Mouse (Mus musculus) ES-E14 (cell line): ENCODE measurements at regions not wholly inside any gene's neighbourhood (a gene's known extent, or its start where the extent isn't known, plus 50 kb on each side); places are given as distances from the start of the nearest gene placed in this dataset.

Experiments
- DNase-seq: peaks from one replicate; pipeline ENCODE4 v3.0.0-alpha.2; 2013; ENCODE audit warnings: low read depth, low spot score
- H3K27ac ChIP-seq: 2 replicates; pipeline ENCODE4 v1.5.1; 2012; ENCODE audit warnings: low read depth, mild to moderate bottlenecking, low read length, moderate library complexity, mixed read lengths; ENCODE audit not compliant: poor library complexity, insufficient read depth, severe bottlenecking
- H3K36me3 ChIP-seq: 2 replicates; pipeline ENCODE4 v1.6.1; 2012; ENCODE audit warnings: mild to moderate bottlenecking, low read length, moderate library complexity, mixed read lengths; ENCODE audit not compliant: control insufficient read depth, poor library complexity, insufficient read depth, severe bottlenecking
- H3K4me1 ChIP-seq, 2 experiments: fragments of 150-350 bp in 1 of 2; sonication (generic) in 1 of 2; 2 replicates each; pipeline ENCODE4 v1.6.1; 2012; ENCODE audit warnings: low read length in 2 of 2, mild to moderate bottlenecking in 1 of 2, mixed read lengths in 1 of 2; ENCODE audit not compliant: control insufficient read depth in 2 of 2, insufficient read depth in 2 of 2, poor library complexity in 1 of 2
- H3K4me3 ChIP-seq, 2 experiments: fragments of 150-350 bp in 1 of 2; sonication (generic) in 1 of 2; 2 replicates each; pipeline ENCODE4 v1.5.1; 2012; ENCODE audit warnings: low read length in 2 of 2, low read depth in 1 of 2, mild to moderate bottlenecking in 1 of 2, mixed read lengths in 1 of 2; ENCODE audit not compliant: insufficient read depth in 1 of 2, poor library complexity in 1 of 2, severe bottlenecking in 1 of 2
- H3K9ac ChIP-seq: 2 replicates; pipeline ENCODE4 v1.6.1; 2012; ENCODE audit warnings: low read depth, mild to moderate bottlenecking, low read length, mixed read lengths; ENCODE audit not compliant: poor library complexity, insufficient read depth, severe bottlenecking
- H3K9me3 ChIP-seq: fragments of 150-350 bp; sonication (generic); 2 replicates; pipeline ENCODE4 v1.6.1; 2012; ENCODE audit warnings: low read depth, mild to moderate bottlenecking, low read length; ENCODE audit not compliant: control insufficient read depth, insufficient read depth
- CHD2 ChIP-seq: IDR thresholded peaks from 2 replicates; pipeline ENCODE4 v1.6.1; 2014; ENCODE audit warnings: mild to moderate bottlenecking, low read depth, low read length, inconsistent platforms
- HCFC1 ChIP-seq: IDR thresholded peaks from 2 replicates; pipeline ENCODE4 v1.6.1; 2012; ENCODE audit warnings: low read length, inconsistent platforms, borderline replicate concordance; ENCODE audit not compliant: insufficient read depth
- MAFK ChIP-seq: IDR thresholded peaks from 2 replicates; pipeline ENCODE4 v1.6.1; 2014; ENCODE audit warnings: mild to moderate bottlenecking, low read depth, low read length, inconsistent platforms; ENCODE audit not compliant: insufficient read depth
- ZC3H11A ChIP-seq: IDR thresholded peaks from 2 replicates; pipeline ENCODE4 v1.6.1; 2012; ENCODE audit warnings: low read depth, mild to moderate bottlenecking, inconsistent platforms, low read length, borderline replicate concordance
- ZNF384 ChIP-seq: IDR thresholded peaks from 2 replicates; pipeline ENCODE4 v1.6.1; 2012; ENCODE audit warnings: low read depth, low read length, inconsistent platforms
- in situ Hi-C, 2 experiments: fragments of 600-800 bp; cut with MboI; formaldehyde crosslinking; loops; one replicate each; pipeline ENCODE4 v1.15.1; 2025; ENCODE audit warnings: low sequenced_read_pairs in 2 of 2, inconsistent platforms in 1 of 2; ENCODE audit not compliant: unreplicated experiment in 2 of 2

DNA sequence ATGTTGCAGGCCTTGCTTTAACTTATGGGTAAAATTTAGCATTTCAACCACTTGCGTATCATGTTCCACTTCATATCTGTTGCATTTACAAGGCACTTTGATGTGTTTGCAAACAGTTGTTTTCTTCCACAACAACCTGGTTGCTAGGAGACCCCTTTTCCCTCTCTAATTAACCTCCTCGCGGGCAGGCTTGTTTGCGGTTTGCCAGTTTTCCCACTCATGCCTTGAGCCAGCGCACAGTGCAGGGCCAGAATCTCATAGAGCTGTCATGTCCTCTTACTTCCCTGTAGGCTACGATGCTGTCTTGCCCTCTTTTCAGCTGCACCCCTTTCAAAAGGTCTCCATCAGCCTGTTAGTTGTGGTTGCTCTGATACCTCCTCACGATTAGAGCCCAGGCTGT is 199.3 kb downstream of the Tgfb2 start:
- no peak for DNase-seq
- H3K36me3 ChIP-seq: no peaks in the 10 kb centered on the region
- TF ChIP-seq ZC3H11A (no peak), ZNF384 (no peak), MAFK (no peak)
- H3K9me3 ChIP-seq: no peaks in the 10 kb centered on the region
- no peak overlapping the region for H3K4me3 ChIP-seq
- H3K4me1 ChIP-seq: peaks cover 5 to 8% of the 10 kb centered on the region in 2 experiments; a peak in 2 of 4 replicates
- in situ Hi-C loops: no loop called here
- H3K9ac ChIP-seq: no peak overlapping the region
- H3K27ac ChIP-seq: no peak overlapping the region

DNA sequence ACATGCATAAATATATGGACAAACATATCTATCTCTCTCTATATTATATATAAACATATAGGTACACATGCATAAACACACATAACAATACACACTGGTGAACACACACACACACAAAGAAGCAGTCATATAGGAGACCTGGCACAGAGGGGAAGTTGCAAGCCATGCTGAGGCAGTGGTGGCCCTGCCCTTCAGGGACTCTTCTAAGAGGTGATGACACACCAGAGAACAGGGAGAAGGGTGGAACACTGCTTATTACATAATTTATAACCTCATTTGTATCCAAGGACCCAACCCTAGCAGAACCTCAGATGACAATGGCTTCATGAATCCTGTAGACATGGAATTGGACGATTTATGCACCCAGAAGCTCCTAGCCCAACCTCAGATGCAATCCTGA is 199.9 kb downstream of the Tgfb2 start:
- Histone ChIP-seq H3K9ac (no peak overlapping the region), H3K4me3 (no peak overlapping the region), H3K9me3 (no peaks in the 10 kb centered on the region), H3K36me3 (no peaks in the 10 kb centered on the region), H3K4me1 (peaks cover 2 to 5% of the 10 kb centered on the region in 2 experiments; a peak in 2 of 4 replicates), H3K27ac (no peak overlapping the region)
- TF ChIP-seq CHD2 (no peak), HCFC1 (no peak), ZC3H11A (no peak), ZNF384 (no peak), MAFK (no peak)
- in situ Hi-C loops: no loop called here
- no peak for DNase-seq

DNA sequence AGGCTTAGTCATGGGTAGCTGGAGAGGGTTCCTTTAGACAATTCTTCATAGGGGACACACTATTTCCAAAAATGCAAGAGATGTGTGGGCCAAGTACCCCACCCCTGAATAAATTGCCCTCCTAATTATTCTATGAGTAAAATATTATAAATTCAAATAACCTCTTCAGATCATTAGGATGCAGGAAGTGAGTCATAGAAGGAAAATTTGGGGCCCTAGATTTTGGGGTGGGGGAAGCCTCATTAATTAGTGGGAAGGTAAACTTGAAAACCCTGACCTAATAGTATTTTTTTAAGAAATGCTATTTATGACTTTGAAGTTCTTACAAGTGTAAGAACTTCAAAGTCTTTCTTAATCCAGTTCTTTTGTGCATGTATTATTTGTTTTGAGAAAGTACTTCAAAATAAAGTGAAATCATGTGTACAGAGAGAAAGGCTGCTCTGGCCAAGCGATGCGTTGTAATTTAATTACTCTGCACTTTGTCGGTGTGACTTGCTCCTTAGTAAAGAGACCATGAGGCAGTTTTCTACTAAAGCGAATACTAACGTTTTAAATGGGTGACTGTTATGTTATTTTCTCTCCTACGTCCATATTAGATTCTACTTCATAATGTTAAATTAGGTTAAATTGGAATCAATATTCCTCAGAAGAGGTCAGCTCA is 200.6 kb downstream of the Tgfb2 start:
- H3K27ac ChIP-seq: no peak overlapping the region
- H3K36me3 ChIP-seq: no peaks in the 10 kb centered on the region
- no peak overlapping the region for H3K9ac ChIP-seq
- H3K4me3 ChIP-seq: no peak overlapping the region
- no peak for DNase-seq
- TF ChIP-seq MAFK (no peak), CHD2 (no peak), ZC3H11A (no peak), HCFC1 (no peak), ZNF384 (no peak)
- in situ Hi-C loops: no loop called here
- H3K4me1 ChIP-seq: peaks cover 0 to 3% of the 10 kb centered on the region in 2 experiments; a peak in 1 of 4 replicates
- H3K9me3 ChIP-seq: no peaks in the 10 kb centered on the region

DNA sequence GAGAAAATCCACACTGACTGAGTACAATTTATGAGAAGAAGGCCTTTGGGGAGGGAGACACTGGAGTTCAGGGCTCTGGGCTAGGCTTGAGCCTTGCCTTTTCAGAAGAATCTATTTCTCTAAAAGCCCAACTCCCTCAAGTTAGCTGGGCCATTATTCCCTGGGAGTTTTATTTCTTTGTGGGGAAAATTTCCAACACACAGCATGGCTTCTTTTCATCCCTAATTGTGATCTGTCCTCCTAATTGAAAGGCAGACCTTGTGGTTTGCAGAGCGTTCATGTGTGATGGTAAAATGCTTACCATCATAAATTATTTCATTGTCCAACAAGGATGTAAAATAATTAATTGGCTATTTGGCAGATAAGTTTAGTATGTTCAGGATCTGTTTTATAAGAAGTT is 204.1 kb downstream of the Tgfb2 start:
- in situ Hi-C loops: no loop called here
- Histone ChIP-seq H3K9ac (no peak overlapping the region), H3K4me1 (no peaks in the 10 kb centered on the region), H3K27ac (no peak overlapping the region), H3K36me3 (no peaks in the 10 kb centered on the region), H3K4me3 (no peak overlapping the region), H3K9me3 (no peaks in the 10 kb centered on the region)
- TF ChIP-seq CHD2 (no peak), HCFC1 (no peak), ZNF384 (no peak), ZC3H11A (no peak), MAFK (no peak)
- no peak for DNase-seq

DNA sequence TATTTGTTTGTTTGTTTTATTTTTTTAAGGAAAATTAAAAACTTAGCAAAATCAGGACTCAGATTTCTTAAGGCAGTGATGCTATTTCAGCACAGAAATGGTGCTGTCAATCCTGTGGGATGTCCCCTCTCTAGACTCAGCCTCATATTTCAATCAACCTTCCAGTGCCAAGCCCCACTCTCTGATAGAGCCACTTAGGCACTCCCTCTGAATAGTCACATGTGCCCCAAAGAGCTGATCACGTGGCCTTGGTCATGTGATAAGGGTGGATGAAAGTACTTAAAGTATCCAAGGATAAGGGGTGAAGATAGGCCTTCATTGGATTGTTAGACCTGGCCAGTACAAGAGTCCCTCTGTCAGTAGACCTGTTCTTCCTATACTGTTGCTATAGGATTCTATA is 207.9 kb downstream of the Tgfb2 start:
- Histone ChIP-seq H3K9ac (no peak overlapping the region), H3K4me3 (no peak overlapping the region), H3K4me1 (no peaks in the 10 kb centered on the region), H3K27ac (no peak overlapping the region), H3K9me3 (no peaks in the 10 kb centered on the region), H3K36me3 (no peaks in the 10 kb centered on the region)
- DNase-seq: no peak
- in situ Hi-C loops: no loop called here
- TF ChIP-seq MAFK (no peak), ZC3H11A (no peak), CHD2 (no peak), ZNF384 (no peak), HCFC1 (no peak)
